Mouse (Mus musculus) cerebellum, adult 2 months (tissue): ENCODE results near the gene Iqcn. TPM values are rescaled to one million over a fixed set of nuclear protein-coding genes. Genes with fewer than 3 reads are reported as not detected.

Source experiments
- DNase-seq, 2 experiments: peaks; one replicate each; pipeline ENCODE4 v3.0.0; 2021
- H3K27ac ChIP-seq: fragments of 200-500 bp; 2 replicates; pipeline ENCODE4 v1.5.1; 2012; ENCODE audit warnings: low read length, control low read depth, inconsistent platforms; ENCODE audit not compliant: insufficient read depth
- H3K27me3 ChIP-seq: fragments of 200-500 bp; 2 replicates; pipeline ENCODE4 v1.6.1; 2012; ENCODE audit warnings: inconsistent platforms, mild to moderate bottlenecking, low read length, moderate library complexity; ENCODE audit not compliant: control insufficient read depth, insufficient read depth
- H3K4me1 ChIP-seq: fragments of 200-500 bp; 2 replicates; pipeline ENCODE4 v1.6.1; 2011; ENCODE audit warnings: low read length; ENCODE audit not compliant: control insufficient read depth, insufficient read depth
- H3K4me3 ChIP-seq: fragments of 200-500 bp; replicated peaks from 2 replicates; pipeline ENCODE3; 2011; ENCODE audit warnings: mild to moderate bottlenecking, low read depth, low read length, control low read depth; ENCODE audit not compliant: insufficient read depth
- CTCF ChIP-seq: fragments of 200-500 bp; IDR thresholded peaks from 2 replicates; pipeline ENCODE4 v1.5.1; 2011; ENCODE audit warnings: low read depth, mild to moderate bottlenecking, control low read depth, low read length, moderate library complexity, borderline replicate concordance; ENCODE audit not compliant: insufficient read depth
- POLR2A ChIP-seq: fragments of 200-500 bp; IDR thresholded peaks from 2 replicates; pipeline ENCODE4 v1.6.1; 2011; ENCODE audit warnings: low read length, control low read depth, borderline replicate concordance; ENCODE audit not compliant: insufficient read depth
- WGBS: fragments of 180-500 bp; shearing (Covaris S2); methylation state at CpG from one replicate; pipeline ENCODE4 v1.1.7; 2018; 5-methylcytosine and 5-hydroxymethylcytosine counted together
- polyA plus RNA-seq: library from polyadenylated mRNA; depleted of rRNA; stranded (reverse); fragments of >200 nt; gene quantifications from 2 replicates; pipeline ENCODE4 v1.2.3, GENCODE M21; 2012

Gene Iqcn
- polyA plus RNA-seq, 1 experiment: 0.08 TPM

- DNase-seq: peak; percentile 62
- H3K4me3 ChIP-seq: no peak overlapping the region
- TF ChIP-seq CTCF: no peak
- TF ChIP-seq POLR2A: no peak
- WGBS: 9% methylated on average over 21 of the region's 21 CpGs
- H3K4me1 ChIP-seq: peaks cover 20% of the 10 kb centered on the region
- no peaks in the 10 kb centered on the region for H3K27me3 ChIP-seq
- no peak overlapping the region for H3K27ac ChIP-seq
Observed at GRCm38 (mm10) chr8:70753151-70753550, 49.9 kb downstream of the Iqcn start.

- DNase-seq: peak; percentile 95 to 99
- TF ChIP-seq POLR2A: peak; percentile 72; the same call in 1 of the 2 replicates
- no peak for TF ChIP-seq CTCF
- H3K4me3 ChIP-seq: peak within 1 kb of the TSS; percentile 69
- no peaks in the 10 kb centered on the region for H3K27me3 ChIP-seq
- 8% methylated on average over 37 of the region's 37 CpGs for WGBS
- peak within 1 kb of the TSS; percentile 91 for H3K27ac ChIP-seq
- H3K4me1 ChIP-seq: peaks cover 29% of the 10 kb centered on the region
Observed at GRCm38 (mm10) chr8:70754043-70754870, 51.0 kb downstream of the Iqcn start, which contains the start of gene Rab3a. TSS of gene Rab3a (plus strand) at chr8:70754679.

DNA sequence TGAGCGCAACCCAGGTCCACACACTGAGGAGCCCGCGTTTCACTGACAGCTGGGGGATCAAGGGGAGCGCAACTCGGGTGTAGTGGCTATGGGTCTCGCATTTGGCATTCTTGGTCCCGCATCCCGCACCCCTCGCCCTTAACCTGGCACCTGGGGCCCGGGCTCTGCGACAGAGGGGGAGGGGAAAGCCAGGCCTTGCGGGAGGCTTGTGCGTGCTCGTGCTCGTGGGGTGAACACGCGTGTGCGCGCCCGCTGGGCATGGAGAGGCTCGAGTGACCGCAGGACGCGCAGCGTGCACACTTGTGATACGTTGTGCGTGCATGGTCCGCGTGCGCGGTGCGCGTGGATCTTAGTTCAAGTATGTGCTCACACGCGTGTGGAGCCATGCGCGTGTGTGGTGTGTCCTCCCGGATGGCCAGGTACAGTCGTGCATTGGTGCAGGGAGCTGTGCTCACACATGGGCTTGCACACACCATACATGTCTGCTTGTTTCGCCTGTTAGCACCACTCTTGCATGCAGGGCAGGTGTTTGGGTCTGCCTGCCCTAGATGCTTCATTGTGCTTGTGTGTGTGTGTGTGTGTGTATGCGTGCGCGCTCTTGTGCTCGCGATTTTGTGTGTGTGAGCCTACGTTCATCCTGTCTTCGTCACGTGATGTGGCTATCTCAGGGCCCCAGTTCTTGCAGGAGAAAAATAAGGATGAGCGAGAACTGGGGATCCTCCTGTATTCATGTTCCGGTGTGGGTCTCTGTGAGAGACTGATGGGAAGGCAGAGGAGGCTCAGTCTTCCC, 51.8 kb downstream of the Iqcn start:
- peaks cover 32% of the 10 kb centered on the region for H3K4me1 ChIP-seq
- TF ChIP-seq CTCF (no peak; the same call in 1 of the 2 replicates), POLR2A (peak; percentile 22)
- no peaks in the 10 kb centered on the region for H3K27me3 ChIP-seq
- H3K27ac ChIP-seq: peak overlapping the region; percentile 91
- WGBS: 5% methylated on average over 50 of the region's 50 CpGs
- peak overlapping the region; percentile 69 for H3K4me3 ChIP-seq
- DNase-seq: peak; percentile 84 to 88

DNA sequence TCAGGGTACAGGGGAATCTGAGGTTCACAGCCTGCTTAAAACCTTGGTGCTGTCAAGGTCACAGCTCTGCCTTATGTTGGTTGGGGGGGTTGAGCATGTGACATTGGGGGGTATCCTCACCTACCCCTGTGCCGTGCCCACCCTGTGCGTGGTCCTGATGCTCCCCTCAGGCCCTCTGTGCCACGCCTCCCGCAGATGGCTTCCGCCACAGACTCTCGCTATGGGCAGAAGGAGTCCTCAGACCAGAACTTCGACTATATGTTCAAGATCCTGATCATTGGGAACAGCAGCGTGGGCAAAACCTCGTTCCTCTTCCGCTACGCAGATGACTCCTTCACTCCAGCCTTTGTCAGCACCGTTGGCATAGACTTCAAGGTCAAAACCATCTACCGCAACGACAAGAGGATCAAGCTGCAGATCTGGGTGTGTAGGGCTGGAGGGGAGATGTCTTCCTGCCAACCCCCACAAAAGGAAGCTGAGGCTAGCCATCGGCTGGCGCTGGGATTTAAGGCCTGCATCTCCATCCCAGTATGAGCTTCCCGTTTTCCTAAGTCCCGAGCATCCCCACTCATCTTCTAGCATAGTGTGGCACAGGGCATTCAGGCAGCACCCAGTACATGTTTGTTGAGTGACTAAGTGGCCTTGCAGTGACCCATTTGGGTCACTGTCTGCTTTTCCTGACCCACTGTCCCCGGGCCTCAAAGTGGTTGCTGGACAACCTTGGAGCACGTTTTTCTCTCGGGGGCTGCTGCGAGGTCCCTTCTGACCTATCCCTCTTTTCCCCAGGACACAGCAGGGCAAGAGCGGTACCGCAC, 52.6 kb downstream of the Iqcn start:
- Histone ChIP-seq H3K27ac (no peak overlapping the region), H3K4me3 (peak overlapping the region; percentile 69), H3K27me3 (no peaks in the 10 kb centered on the region), H3K4me1 (peaks cover 35% of the 10 kb centered on the region)
- peak in 1 of 2 experiments; percentile 48 for DNase-seq
- WGBS: 64% methylated on average over 24 of the region's 24 CpGs
- TF ChIP-seq POLR2A: no peak
- no peak for TF ChIP-seq CTCF

DNA sequence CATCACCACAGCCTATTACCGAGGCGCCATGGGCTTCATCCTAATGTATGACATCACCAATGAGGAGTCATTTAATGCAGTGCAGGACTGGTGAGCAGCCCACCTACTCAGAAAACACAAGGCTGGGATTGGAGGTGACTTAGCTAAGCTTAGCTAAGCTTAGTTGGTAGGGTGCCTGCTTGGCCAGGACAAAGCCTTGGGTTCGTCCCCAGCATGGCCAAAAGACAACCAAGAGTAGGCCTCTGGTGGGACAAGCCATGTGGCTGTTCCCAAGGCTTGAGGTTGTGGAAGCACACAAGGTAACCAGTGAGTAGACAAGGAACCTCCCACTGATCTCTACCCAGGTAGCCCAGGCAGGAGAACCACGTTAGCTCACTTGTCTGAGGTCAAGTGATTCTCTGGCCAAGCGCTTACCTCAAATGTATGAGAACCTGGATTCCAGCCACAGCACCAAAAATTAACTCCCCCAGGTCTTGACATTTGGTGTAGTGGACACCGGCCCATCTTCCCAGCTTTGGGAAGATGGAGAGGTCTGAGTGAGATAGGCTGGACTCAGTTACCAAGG, 53.3 kb downstream of the Iqcn start:
- WGBS: 64% methylated on average over 6 of the region's 6 CpGs
- Histone ChIP-seq H3K27ac (no peak overlapping the region), H3K4me1 (peaks cover 35% of the 10 kb centered on the region), H3K27me3 (no peaks in the 10 kb centered on the region), H3K4me3 (no peak overlapping the region)
- peak; percentile 15 to 26 for DNase-seq
- TF ChIP-seq POLR2A (no peak), CTCF (no peak)

DNA sequence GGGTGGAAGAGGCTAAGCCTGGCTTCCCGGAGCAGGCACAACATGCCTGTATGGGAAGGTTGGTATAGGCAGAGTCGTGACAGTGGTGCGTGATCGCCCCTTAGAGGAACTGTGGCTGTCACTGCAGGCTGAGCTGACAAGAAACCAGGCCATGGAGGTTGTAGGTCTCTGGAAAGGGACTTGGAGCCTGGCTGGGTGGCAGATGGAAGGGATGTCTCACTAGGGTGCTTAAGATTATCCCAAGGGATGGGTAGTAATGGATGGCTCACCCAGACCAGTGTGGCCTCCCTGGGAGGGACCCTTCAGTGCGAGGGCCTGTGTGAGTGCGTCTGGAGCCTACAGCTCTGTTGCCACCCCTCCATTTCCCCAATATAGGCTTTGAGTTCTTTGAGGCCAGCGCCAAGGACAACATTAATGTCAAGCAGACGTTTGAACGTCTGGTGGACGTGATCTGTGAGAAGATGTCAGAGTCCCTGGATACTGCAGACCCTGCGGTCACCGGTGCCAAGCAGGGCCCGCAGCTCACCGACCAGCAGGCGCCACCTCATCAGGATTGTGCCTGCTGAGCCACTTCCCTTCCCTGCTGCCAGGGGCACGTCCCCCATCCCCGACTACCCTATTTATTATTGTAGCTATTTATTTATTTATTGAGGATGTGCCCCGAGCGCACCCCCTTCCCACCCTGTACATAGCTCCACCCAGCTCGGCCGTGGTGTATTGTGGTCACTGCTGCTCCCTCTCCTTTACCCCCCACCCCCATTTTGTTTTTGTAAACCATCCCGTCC, 54.5 kb downstream of the Iqcn start:
- DNase-seq: peak in 1 of 2 experiments; percentile 50
- no peaks in the 10 kb centered on the region for H3K27me3 ChIP-seq
- peaks cover 35% of the 10 kb centered on the region for H3K4me1 ChIP-seq
- TF ChIP-seq CTCF: peak; percentile 59
- no peak for TF ChIP-seq POLR2A
- H3K4me3 ChIP-seq: no peak overlapping the region
- WGBS: 18% methylated on average over 22 of the region's 22 CpGs
- no peak overlapping the region for H3K27ac ChIP-seq

- Histone ChIP-seq H3K4me3 (no peak overlapping the region), H3K27ac (no peak overlapping the region), H3K4me1 (peaks cover 35% of the 10 kb centered on the region), H3K27me3 (no peaks in the 10 kb centered on the region)
- WGBS: 25% methylated on average over 7 of the region's 7 CpGs
- TF ChIP-seq POLR2A: no peak
- peak; percentile 26 to 31 for DNase-seq
Observed at GRCm38 (mm10) chr8:70758308-70758615, 55.0 kb downstream of the Iqcn start.
